Mouse (Mus musculus) heart, embryonic 16.5 days (tissue): ENCODE data around the gene Masp2. TPM values are rescaled to one million over a fixed set of nuclear protein-coding genes. Genes with fewer than 3 reads are reported as not detected.

Experiments
- ATAC-seq: fragments of 200-750 bp; cut with Nextera tagmentation; replicated peaks from 2 replicates; pipeline ENCODE4 v1.8.0; 2017; ENCODE audit warnings: moderate number of reproducible peaks; ENCODE audit not compliant: insufficient read depth, low FRiP score; ENCODE audit errors: extremely low read depth
- H3K27ac ChIP-seq: fragments of 300-500 bp; sonication (generic); 2 replicates; pipeline ENCODE4 v1.5.1; 2014; ENCODE audit warnings: mild to moderate bottlenecking, low read length, control low read depth, moderate library complexity
- H3K27me3 ChIP-seq: fragments of 300-500 bp; sonication (generic); 2 replicates; pipeline ENCODE4 v1.6.1; 2014; ENCODE audit warnings: low read length, mixed read lengths; ENCODE audit not compliant: control insufficient read depth, insufficient read depth
- H3K36me3 ChIP-seq: fragments of 300-500 bp; sonication (generic); 2 replicates; pipeline ENCODE4 v1.6.1; 2014; ENCODE audit not compliant: control insufficient read depth, insufficient read depth
- H3K4me1 ChIP-seq: fragments of 300-500 bp; sonication (generic); 2 replicates; pipeline ENCODE4 v1.6.1; 2014; ENCODE audit warnings: low read length, mixed read lengths; ENCODE audit not compliant: control insufficient read depth, insufficient read depth
- H3K4me2 ChIP-seq: fragments of 300-500 bp; sonication (generic); 2 replicates; pipeline ENCODE4 v1.6.1; 2014; ENCODE audit warnings: low read depth, mild to moderate bottlenecking, control low read depth, low read length
- H3K4me3 ChIP-seq: fragments of 300-500 bp; sonication (generic); 2 replicates; pipeline ENCODE4 v1.5.1; 2014; ENCODE audit warnings: mild to moderate bottlenecking, control low read depth, low read length
- H3K9ac ChIP-seq: fragments of 300-500 bp; sonication (generic); 2 replicates; pipeline ENCODE4 v1.6.1; 2014; ENCODE audit warnings: low read length, control low read depth
- H3K9me3 ChIP-seq: fragments of 300-500 bp; sonication (generic); replicated peaks from 2 replicates; pipeline ENCODE4 v1.6.1; 2016; ENCODE audit warnings: low read length; ENCODE audit not compliant: control insufficient read depth
- WGBS: fragments of 180-500 bp; shearing (Covaris S2); extraction: QIAGEN DNeasy Blood & Tissue Kit; methylation state at CpG from one replicate; pipeline ENCODE4 v1.1.7; 2014; 5-methylcytosine and 5-hydroxymethylcytosine counted together
- polyA plus RNA-seq: library from polyadenylated mRNA; unstranded; fragments of >200 nt; fragmentation: Nextera tagmentation; extraction: Ambion mirVana; gene quantifications from 2 replicates; pipeline ENCODE4 v1.2.1, GENCODE M21; 2015

Gene Masp2
- polyA plus RNA-seq, 1 experiment from 2014 or later = 0.45 TPM

GRCm38 (mm10) chr4:148595916-148596315, 6.4 kb upstream of the Masp2 start:
- H3K9me3 ChIP-seq = no peaks in the 10 kb centered on the region
- no peak for ATAC-seq
- no peak overlapping the region for H3K27ac ChIP-seq
- no peak overlapping the region for H3K9ac ChIP-seq
- peaks cover 43% of the 10 kb centered on the region for H3K36me3 ChIP-seq
- no peak overlapping the region for H3K4me3 ChIP-seq
- H3K4me1 ChIP-seq = peaks cover 13% of the 10 kb centered on the region
- H3K4me2 ChIP-seq = no peak overlapping the region
- WGBS = 87% methylated on average over 6 of the region's 6 CpGs
- no peaks in the 10 kb centered on the region for H3K27me3 ChIP-seq

DNA sequence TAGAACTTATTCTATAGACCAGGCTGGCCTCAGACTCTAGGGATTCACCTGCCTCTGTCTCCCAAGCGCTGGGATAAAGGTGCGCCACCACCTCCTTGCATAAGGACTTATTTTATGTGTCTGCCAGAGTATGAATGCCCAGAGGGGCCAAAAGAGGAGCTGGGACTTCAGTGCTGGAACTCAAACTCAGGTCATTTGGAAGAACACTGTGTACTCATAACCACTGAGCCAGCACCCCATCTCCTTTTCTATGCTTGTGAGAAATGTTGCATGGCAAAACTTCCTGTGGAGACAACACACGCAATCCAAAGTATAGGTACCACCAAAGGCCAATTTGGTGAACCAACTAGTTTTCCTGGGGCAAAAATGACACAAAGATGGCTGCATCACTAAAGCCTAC, 5.6 kb upstream of the Masp2 start:
- 100% methylated on average over 3 of the region's 3 CpGs for WGBS
- Histone ChIP-seq H3K27ac (no peak overlapping the region), H3K9me3 (no peaks in the 10 kb centered on the region), H3K36me3 (peaks cover 43% of the 10 kb centered on the region), H3K4me2 (no peak overlapping the region), H3K4me3 (no peak overlapping the region), H3K9ac (no peak overlapping the region), H3K4me1 (peaks cover 13% of the 10 kb centered on the region), H3K27me3 (no peaks in the 10 kb centered on the region)
- no peak for ATAC-seq

- no peak overlapping the region for H3K4me2 ChIP-seq
- H3K27ac ChIP-seq = no peak overlapping the region
- H3K9me3 ChIP-seq = no peaks in the 10 kb centered on the region
- ATAC-seq = no peak
- peaks cover 40% of the 10 kb centered on the region for H3K36me3 ChIP-seq
- H3K4me3 ChIP-seq = no peak overlapping the region
- no peaks in the 10 kb centered on the region for H3K4me1 ChIP-seq
- H3K9ac ChIP-seq = no peak overlapping the region
- no peaks in the 10 kb centered on the region for H3K27me3 ChIP-seq
- WGBS = 91% methylated on average over 12 of the region's 12 CpGs
Measured at GRCm38 (mm10) chr4:148598826-148599225, 3.5 kb upstream of the Masp2 start.

DNA sequence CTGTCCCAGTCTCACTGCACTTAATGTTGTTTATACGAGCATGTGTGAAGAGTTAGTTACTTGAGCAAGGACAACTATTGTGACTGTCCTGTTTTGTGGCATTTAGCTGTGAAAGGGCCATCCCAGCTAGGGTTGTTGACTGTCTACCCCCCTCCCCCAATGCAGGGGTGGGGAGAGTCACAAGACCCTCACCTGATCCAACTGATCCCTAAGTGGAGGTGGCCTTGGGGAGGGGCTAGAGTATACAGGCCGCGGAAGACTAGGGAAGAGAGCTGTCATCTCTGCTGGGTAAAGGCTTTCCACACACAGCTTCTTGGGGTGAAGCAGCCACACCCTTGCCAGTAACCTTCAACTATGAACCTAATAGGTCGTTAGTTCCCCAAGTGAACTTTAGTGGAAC, 2.0 kb upstream of the Masp2 start:
- Histone ChIP-seq H3K9ac (no peak overlapping the region), H3K4me3 (no peak overlapping the region), H3K4me1 (no peaks in the 10 kb centered on the region), H3K27me3 (no peaks in the 10 kb centered on the region), H3K27ac (no peak overlapping the region), H3K36me3 (peaks cover 25% of the 10 kb centered on the region), H3K9me3 (no peaks in the 10 kb centered on the region), H3K4me2 (no peak overlapping the region)
- ATAC-seq = no peak
- WGBS = 90% methylated on average over 4 of the region's 4 CpGs

DNA sequence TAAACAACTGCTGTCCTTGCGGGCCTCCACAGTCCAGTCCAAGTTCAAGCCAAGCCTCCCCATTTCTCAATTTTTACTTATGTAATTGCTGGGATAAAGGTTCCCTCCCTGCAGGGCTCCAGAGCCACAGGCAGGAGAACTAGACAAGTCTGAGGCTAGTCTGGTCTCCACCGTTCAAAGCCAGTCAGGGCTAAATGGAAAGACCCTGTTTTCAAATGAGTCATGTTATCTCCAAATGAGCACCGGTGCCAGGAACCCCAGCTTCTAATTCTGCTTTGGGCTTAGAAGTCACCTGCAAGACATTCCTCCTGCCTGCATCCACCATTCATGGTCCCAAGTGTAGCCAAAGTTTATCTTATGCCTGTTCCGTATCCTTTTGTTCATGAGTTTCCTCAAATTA, 483 bp upstream of the Masp2 start:
- Histone ChIP-seq H3K4me3 (no peak overlapping the region), H3K4me1 (no peaks in the 10 kb centered on the region), H3K4me2 (no peak overlapping the region), H3K27me3 (no peaks in the 10 kb centered on the region), H3K9me3 (no peaks in the 10 kb centered on the region), H3K9ac (no peak overlapping the region), H3K27ac (no peak overlapping the region), H3K36me3 (peaks cover 12% of the 10 kb centered on the region)
- WGBS = 65% methylated on average over 4 of the region's 4 CpGs
- no peak for ATAC-seq

DNA sequence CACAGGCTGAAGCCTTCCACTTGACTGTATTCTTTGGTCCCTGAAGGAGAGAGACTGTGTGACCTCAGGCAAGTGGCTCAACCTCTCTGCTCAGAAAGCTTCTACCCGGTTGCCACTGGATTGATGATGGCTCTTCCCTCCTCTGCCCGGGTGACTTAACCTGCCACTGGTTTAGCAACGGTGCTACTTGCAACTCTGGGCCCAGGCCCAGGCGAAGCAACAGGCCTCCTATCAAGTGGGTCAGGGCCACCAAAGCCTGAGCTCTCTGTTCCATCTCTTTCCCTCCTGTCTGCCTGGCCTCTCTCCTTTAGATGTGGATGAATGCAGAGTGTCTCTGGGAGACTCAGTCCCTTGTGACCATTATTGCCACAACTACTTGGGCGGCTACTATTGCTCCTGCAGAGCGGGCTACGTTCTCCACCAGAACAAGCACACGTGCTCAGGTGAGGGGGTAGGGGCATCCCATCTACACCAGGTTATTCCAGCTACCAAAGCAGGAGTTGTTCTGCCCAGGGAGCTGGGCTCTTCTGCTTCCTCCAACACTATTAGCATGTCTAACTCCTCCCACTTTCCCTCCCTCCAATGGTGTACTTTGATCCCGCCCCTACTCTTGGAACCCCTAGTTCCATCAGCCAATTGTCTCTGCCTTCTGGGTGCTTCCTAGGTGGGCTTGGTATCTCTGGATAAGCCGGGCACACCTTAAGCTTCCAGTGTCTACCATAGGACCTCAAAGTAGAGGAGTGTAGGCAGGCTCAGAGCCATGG, 1.2 kb downstream of the Masp2 start:
- Histone ChIP-seq H3K9ac (no peak overlapping the region), H3K36me3 (peaks cover 4% of the 10 kb centered on the region; the same call in 1 of the 2 replicates), H3K4me2 (no peak overlapping the region), H3K4me3 (no peak overlapping the region), H3K27ac (no peak overlapping the region), H3K27me3 (no peaks in the 10 kb centered on the region), H3K9me3 (no peaks in the 10 kb centered on the region), H3K4me1 (peaks cover 5% of the 10 kb centered on the region; the same call in 1 of the 2 replicates)
- no peak for ATAC-seq
- 66% methylated on average over 10 of the region's 10 CpGs for WGBS

GRCm38 (mm10) chr4:148604141-148604540, 1.8 kb downstream of the Masp2 start:
- no peaks in the 10 kb centered on the region for H3K27me3 ChIP-seq
- H3K36me3 ChIP-seq = no peaks in the 10 kb centered on the region
- H3K27ac ChIP-seq = no peak overlapping the region
- H3K9ac ChIP-seq = no peak overlapping the region
- H3K4me1 ChIP-seq = peaks cover 7% of the 10 kb centered on the region; the same call in 1 of the 2 replicates
- H3K4me2 ChIP-seq = no peak overlapping the region
- no peak overlapping the region for H3K4me3 ChIP-seq
- no peak for ATAC-seq
- H3K9me3 ChIP-seq = no peaks in the 10 kb centered on the region
- 74% methylated on average over 7 of the region's 7 CpGs for WGBS

GRCm38 (mm10) chr4:148604541-148605165, 2.3 kb downstream of the Masp2 start:
- H3K4me2 ChIP-seq = no peak overlapping the region
- no peak overlapping the region for H3K4me3 ChIP-seq
- peaks cover 7% of the 10 kb centered on the region; the same call in 1 of the 2 replicates for H3K4me1 ChIP-seq
- H3K9me3 ChIP-seq = no peaks in the 10 kb centered on the region
- ATAC-seq = no peak
- WGBS = 87% methylated on average over 3 of the region's 3 CpGs
- H3K36me3 ChIP-seq = no peaks in the 10 kb centered on the region
- no peak overlapping the region for H3K27ac ChIP-seq
- H3K27me3 ChIP-seq = no peaks in the 10 kb centered on the region
- H3K9ac ChIP-seq = no peak overlapping the region

- no peaks in the 10 kb centered on the region for H3K9me3 ChIP-seq
- H3K27ac ChIP-seq = no peak overlapping the region
- H3K4me2 ChIP-seq = no peak overlapping the region
- H3K4me1 ChIP-seq = peaks cover 12% of the 10 kb centered on the region; the same call in 1 of the 2 replicates
- H3K9ac ChIP-seq = no peak overlapping the region
- H3K4me3 ChIP-seq = no peak overlapping the region
- 22% methylated on average over 5 of the region's 5 CpGs for WGBS
- H3K27me3 ChIP-seq = no peaks in the 10 kb centered on the region
- peaks cover 3% of the 10 kb centered on the region; the same call in 1 of the 2 replicates for H3K36me3 ChIP-seq
- ATAC-seq = peak; percentile 66; the same call in 1 of the 2 replicates
Measured at GRCm38 (mm10) chr4:148607758-148608157, 5.4 kb downstream of the Masp2 start.
